Mouse (Mus musculus) hindbrain, embryonic 16.5 days (tissue): ENCODE measurements around the gene Map3k6. TPM values are rescaled to one million over a fixed set of nuclear protein-coding genes. Genes with fewer than 3 reads are reported as not detected.

ENCODE experiments used
- ATAC-seq: fragments of 200-750 bp; cut with Nextera tagmentation; 2 replicates; pipeline ENCODE4 v1.8.0; 2017; ENCODE audit warnings: moderate TSS enrichment, moderate library complexity
- H3K27ac ChIP-seq: fragments of 300-500 bp; sonication (generic); 2 replicates; pipeline ENCODE4 v1.5.1; 2014; ENCODE audit warnings: low read depth, mild to moderate bottlenecking, control low read depth, low read length, moderate library complexity
- H3K27me3 ChIP-seq: fragments of 300-500 bp; sonication (generic); replicated peaks from 2 replicates; pipeline ENCODE4 v1.6.1; 2014; ENCODE audit warnings: low read length; ENCODE audit not compliant: control insufficient read depth, insufficient read depth
- H3K36me3 ChIP-seq: fragments of 300-500 bp; sonication (generic); 2 replicates; pipeline ENCODE4 v1.6.1; 2014; ENCODE audit warnings: mild to moderate bottlenecking, low read length, moderate library complexity, mixed read lengths; ENCODE audit not compliant: control insufficient read depth, insufficient read depth
- H3K4me1 ChIP-seq: fragments of 300-500 bp; sonication (generic); 2 replicates; pipeline ENCODE4 v1.6.1; 2014; ENCODE audit warnings: low read depth, low read length; ENCODE audit not compliant: control insufficient read depth, insufficient read depth
- H3K4me2 ChIP-seq: fragments of 300-500 bp; sonication (generic); 2 replicates; pipeline ENCODE4 v1.6.1; 2014; ENCODE audit warnings: mild to moderate bottlenecking, low read length, control low read depth, moderate library complexity
- H3K4me3 ChIP-seq: fragments of 300-500 bp; sonication (generic); 2 replicates; pipeline ENCODE4 v1.5.1; 2014; ENCODE audit warnings: mild to moderate bottlenecking, low read length, control low read depth, moderate library complexity
- H3K9ac ChIP-seq: fragments of 300-500 bp; sonication (generic); 2 replicates; pipeline ENCODE4 v1.6.1; 2014; ENCODE audit warnings: low read depth, mild to moderate bottlenecking, control low read depth, low read length, moderate library complexity
- H3K9me3 ChIP-seq: fragments of 300-500 bp; sonication (generic); 2 replicates; pipeline ENCODE4 v1.6.1; 2014; ENCODE audit warnings: mild to moderate bottlenecking, low read length, moderate library complexity; ENCODE audit not compliant: control insufficient read depth
- WGBS: fragments of 180-500 bp; shearing (Covaris S2); extraction: QIAGEN DNeasy Blood & Tissue Kit; methylation state at CpG from one replicate; pipeline ENCODE4 v1.1.7; 2014; 5-methylcytosine and 5-hydroxymethylcytosine counted together
- polyA plus RNA-seq: library from polyadenylated mRNA; unstranded; fragments of >200 nt; fragmentation: Nextera tagmentation; extraction: Ambion mirVana; gene quantifications from 2 replicates; pipeline ENCODE4 v1.2.1, GENCODE M21; 2015

Map3k6 gene
- 2.6 and 4.2 TPM in 2 replicates for polyA plus RNA-seq

GRCm38 (mm10) chr4:133240490-133240921 is at the start of gene Map3k6:
Gene Map3k6, plus strand, starts transcription at chr4:133240818.
- 0 out of 2 replicates have a peak, but pooled peaks have one; percentile 13 for ATAC-seq
- Histone ChIP-seq H3K36me3 (no peaks in the 10 kb centered on the region), H3K9me3 (no peaks in the 10 kb centered on the region), H3K27me3 (peaks cover 35% of the 10 kb centered on the region), H3K4me2 (peak within 1 kb of the TSS; percentile 90), H3K4me3 (peak within 1 kb of the TSS; percentile 64), H3K27ac (peak within 1 kb of the TSS; percentile 54; the same call in 1 of the 2 replicates), H3K9ac (peak within 1 kb of the TSS; percentile 77), H3K4me1 (peaks cover 7% of the 10 kb centered on the region)
- 5% methylated on average over 16 of the region's 16 CpGs for WGBS

GRCm38 (mm10) chr4:133194482-133194881 is 46.1 kb upstream of the Map3k6 start:
- no peak overlapping the region for H3K4me2 ChIP-seq
- no peak overlapping the region for H3K4me3 ChIP-seq
- no peak for ATAC-seq
- no peak overlapping the region for H3K9ac ChIP-seq
- H3K4me1 ChIP-seq, result peaks cover 32% of the 10 kb centered on the region
- H3K36me3 ChIP-seq, result peaks cover 27% of the 10 kb centered on the region
- WGBS, result 88% methylated on average over 11 of the region's 11 CpGs
- no peak overlapping the region for H3K27ac ChIP-seq
- no peaks in the 10 kb centered on the region for H3K27me3 ChIP-seq
- H3K9me3 ChIP-seq, result no peaks in the 10 kb centered on the region

- Histone ChIP-seq H3K9ac (no peak overlapping the region), H3K27me3 (no peaks in the 10 kb centered on the region), H3K36me3 (peaks cover 27% of the 10 kb centered on the region), H3K27ac (no peak overlapping the region), H3K4me3 (no peak overlapping the region), H3K4me1 (peaks cover 34% of the 10 kb centered on the region), H3K4me2 (no peak overlapping the region), H3K9me3 (no peaks in the 10 kb centered on the region)
- ATAC-seq, result no peak
- 72% methylated on average over 4 of the region's 4 CpGs for WGBS
Measured at GRCm38 (mm10) chr4:133195014-133195413, 45.6 kb upstream of the Map3k6 start.

- Histone ChIP-seq H3K4me3 (no peak overlapping the region), H3K27me3 (no peaks in the 10 kb centered on the region), H3K9me3 (no peaks in the 10 kb centered on the region), H3K4me2 (no peak overlapping the region), H3K9ac (no peak overlapping the region), H3K27ac (peak overlapping the region; percentile 88), H3K4me1 (peaks cover 45% of the 10 kb centered on the region), H3K36me3 (peaks cover 18% of the 10 kb centered on the region)
- no peak for ATAC-seq
- 92% methylated on average over 2 of the region's 2 CpGs for WGBS
Measured at GRCm38 (mm10) chr4:133196136-133196535, 44.5 kb upstream of the Map3k6 start.

- peaks cover 13% of the 10 kb centered on the region for H3K36me3 ChIP-seq
- H3K9ac ChIP-seq, result peak overlapping the region; percentile 47
Measured at GRCm38 (mm10) chr4:133196852-133197251, 43.8 kb upstream of the Map3k6 start.

GRCm38 (mm10) chr4:133197355-133197754 is 43.3 kb upstream of the Map3k6 start:
- H3K27ac ChIP-seq, result peak overlapping the region; percentile 88
- H3K9ac ChIP-seq, result peak overlapping the region; percentile 47
- H3K4me1 ChIP-seq, result peaks cover 49% of the 10 kb centered on the region
- H3K9me3 ChIP-seq, result no peaks in the 10 kb centered on the region
- H3K4me3 ChIP-seq, result no peak overlapping the region
- H3K36me3 ChIP-seq, result peaks cover 12% of the 10 kb centered on the region
- no peak overlapping the region; the same call in 1 of the 2 replicates for H3K4me2 ChIP-seq
- WGBS, result 6% methylated on average over 5 of the region's 5 CpGs
- ATAC-seq, result peak; percentile 6; the same call in 1 of the 2 replicates
- no peaks in the 10 kb centered on the region for H3K27me3 ChIP-seq

More at GRCm38 (mm10) chr4:133196852-133197251, 43.8 kb upstream of the Map3k6 start:
- Histone ChIP-seq H3K27me3 (no peaks in the 10 kb centered on the region), H3K4me3 (no peak overlapping the region), H3K9me3 (no peaks in the 10 kb centered on the region), H3K4me2 (no peak overlapping the region), H3K27ac (peak overlapping the region; percentile 88), H3K4me1 (peaks cover 49% of the 10 kb centered on the region)
- 22% methylated on average over 7 of the region's 7 CpGs for WGBS
- peak; percentile 53 for ATAC-seq

GRCm38 (mm10) chr4:133197801-133198286 is 42.8 kb upstream of the Map3k6 start:
- H3K9me3 ChIP-seq, result no peaks in the 10 kb centered on the region
- 18% methylated on average over 13 of the region's 13 CpGs for WGBS
- H3K9ac ChIP-seq, result peak overlapping the region; percentile 33; the same call in 1 of the 2 replicates
- peaks cover 8% of the 10 kb centered on the region for H3K36me3 ChIP-seq
- H3K4me1 ChIP-seq, result peaks cover 49% of the 10 kb centered on the region
- no peak overlapping the region; the same call in 1 of the 2 replicates for H3K4me2 ChIP-seq
- no peaks in the 10 kb centered on the region for H3K27me3 ChIP-seq
- peak; percentile 41 for ATAC-seq
- peak overlapping the region; percentile 88 for H3K27ac ChIP-seq
- no peak overlapping the region for H3K4me3 ChIP-seq

- Histone ChIP-seq H3K36me3 (peaks cover 8% of the 10 kb centered on the region), H3K27ac (peak overlapping the region; percentile 88), H3K4me1 (peaks cover 49% of the 10 kb centered on the region), H3K4me2 (no peak overlapping the region), H3K9me3 (no peaks in the 10 kb centered on the region), H3K9ac (peak overlapping the region; percentile 53), H3K27me3 (no peaks in the 10 kb centered on the region), H3K4me3 (no peak overlapping the region)
- WGBS, result 15% methylated on average over 19 of the region's 19 CpGs
- ATAC-seq, result 0 out of 2 replicates have a peak, but pooled peaks have one; percentile 12
Measured at GRCm38 (mm10) chr4:133198337-133199180, 42.1 kb upstream of the Map3k6 start.

GRCm38 (mm10) chr4:133199743-133200142 is 40.9 kb upstream of the Map3k6 start:
- no peak for ATAC-seq
- no peak overlapping the region for H3K27ac ChIP-seq
- no peak overlapping the region for H3K4me2 ChIP-seq
- WGBS, result 76% methylated on average over 6 of the region's 6 CpGs
- no peak overlapping the region for H3K4me3 ChIP-seq
- H3K36me3 ChIP-seq, result peaks cover 8% of the 10 kb centered on the region; the same call in 1 of the 2 replicates
- no peak overlapping the region for H3K9ac ChIP-seq
- H3K9me3 ChIP-seq, result no peaks in the 10 kb centered on the region
- peaks cover 54% of the 10 kb centered on the region for H3K4me1 ChIP-seq
- H3K27me3 ChIP-seq, result no peaks in the 10 kb centered on the region
